Mouse (Mus musculus) monocyte, adult 5-6 weeks (primary cell): ENCODE results near the gene Stk38l. TPM values are rescaled to one million over a fixed set of nuclear protein-coding genes. Genes with fewer than 3 reads are reported as not detected.

Source experiments
- ATAC-seq: fragments of 153-309, 156-312 bp; replicated peaks from 2 replicates; pipeline ENCODE4 v1.8.0; 2017; ENCODE audit warnings: mild to moderate bottlenecking; ENCODE audit not compliant: low TSS enrichment, insufficient number of reproducible peaks, severe bottlenecking, poor library complexity, low FRiP score
- total RNA-seq: library from RNA; stranded (forward); fragments of 200-1000, 200-491, 200-594 nt; gene quantifications from 3 replicates; pipeline ENCODE4 v1.2.3, GENCODE M21; 2017

The Stk38l gene
- total RNA-seq: 11.4 to 19.1 TPM (median 18.1 TPM) in 3 replicates

DNA sequence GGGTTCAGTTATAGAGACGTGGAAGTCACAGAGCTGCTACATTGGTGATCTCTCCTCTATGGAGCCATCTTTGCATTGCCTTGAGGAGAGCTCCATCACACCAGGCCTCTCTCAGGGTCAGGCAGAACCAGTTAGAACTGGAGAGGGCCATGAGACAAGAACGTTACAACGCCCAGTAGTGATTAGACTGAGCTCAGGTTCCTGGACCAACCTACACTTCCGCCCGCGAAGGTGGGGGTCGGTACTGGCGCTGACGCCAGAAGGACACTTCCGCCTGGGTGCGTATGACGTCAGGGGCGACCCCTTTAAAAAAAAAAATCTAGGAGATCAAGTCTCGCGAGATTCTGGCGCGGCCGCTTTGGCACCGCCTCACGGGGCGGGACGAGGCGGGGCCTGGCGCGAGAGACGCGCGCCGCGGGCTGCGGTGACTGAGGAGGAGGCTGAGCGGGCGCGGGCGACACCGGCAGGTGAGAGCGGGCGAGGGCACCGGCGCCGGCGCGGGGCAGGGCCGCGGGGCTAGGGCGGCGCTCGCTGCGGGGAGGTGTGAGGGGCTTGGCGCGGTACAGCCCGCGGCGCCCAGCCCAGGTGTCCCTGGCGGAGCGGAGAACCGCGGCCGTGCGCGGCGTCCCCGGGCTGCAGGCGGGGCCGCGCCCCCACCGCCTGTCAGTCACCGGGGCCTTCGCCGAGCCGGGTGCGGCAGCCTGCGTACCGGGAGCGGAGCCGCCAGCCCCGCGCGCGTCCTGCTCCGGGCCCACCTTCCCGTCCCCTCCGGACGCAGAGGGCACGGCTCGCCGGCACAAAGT is at the start of gene Stk38l:
Stk38l (plus strand) TSS at position 415 of the 803 bp plus-strand sequence.
- ATAC-seq: peak; percentile 91

DNA sequence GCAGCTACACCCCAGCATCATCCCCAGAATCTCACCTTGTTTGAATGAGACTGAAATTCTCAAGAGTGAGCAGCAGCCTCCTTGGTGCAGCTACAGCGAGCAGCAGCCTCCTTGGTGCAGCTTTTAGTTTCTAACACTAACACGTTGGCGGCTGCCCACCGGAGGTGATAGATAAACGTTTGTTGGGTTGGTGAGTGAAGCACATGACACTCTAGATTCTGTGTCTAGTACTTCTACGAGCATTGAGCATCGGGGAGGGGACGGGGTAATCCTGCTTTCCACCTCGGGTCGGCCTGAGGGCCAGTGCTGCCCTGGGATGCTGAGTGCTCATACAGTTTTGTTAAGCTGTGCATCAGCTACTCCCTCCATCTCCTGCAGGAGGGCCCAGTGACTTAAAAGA is 47.9 kb upstream of the Stk38l start:
- ATAC-seq: no peak

GRCm38 (mm10) chr6:146678136-146679070 is 46.4 kb upstream of the Stk38l start:
- ATAC-seq: no peak

DNA sequence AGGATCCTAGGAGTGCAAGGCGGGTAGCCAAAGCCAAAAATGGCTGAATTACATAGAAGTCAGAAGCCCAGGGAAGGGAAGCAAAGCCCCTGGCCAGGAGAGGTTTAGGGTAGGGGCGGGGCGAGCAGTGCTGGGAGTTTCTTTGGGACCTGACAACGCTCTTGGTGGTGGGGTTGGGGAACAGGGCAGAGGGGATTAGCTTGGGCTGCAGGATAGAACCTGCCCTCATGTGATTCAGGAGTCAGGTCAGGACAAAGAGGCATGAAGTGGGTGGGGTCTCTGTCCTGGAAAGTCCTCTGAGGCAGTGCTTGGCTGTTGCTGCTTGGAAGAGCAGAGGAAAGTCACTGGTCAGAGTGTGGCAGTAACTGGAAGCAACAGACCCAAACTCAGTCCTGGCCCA is 40.9 kb upstream of the Stk38l start:
- no peak for ATAC-seq

DNA sequence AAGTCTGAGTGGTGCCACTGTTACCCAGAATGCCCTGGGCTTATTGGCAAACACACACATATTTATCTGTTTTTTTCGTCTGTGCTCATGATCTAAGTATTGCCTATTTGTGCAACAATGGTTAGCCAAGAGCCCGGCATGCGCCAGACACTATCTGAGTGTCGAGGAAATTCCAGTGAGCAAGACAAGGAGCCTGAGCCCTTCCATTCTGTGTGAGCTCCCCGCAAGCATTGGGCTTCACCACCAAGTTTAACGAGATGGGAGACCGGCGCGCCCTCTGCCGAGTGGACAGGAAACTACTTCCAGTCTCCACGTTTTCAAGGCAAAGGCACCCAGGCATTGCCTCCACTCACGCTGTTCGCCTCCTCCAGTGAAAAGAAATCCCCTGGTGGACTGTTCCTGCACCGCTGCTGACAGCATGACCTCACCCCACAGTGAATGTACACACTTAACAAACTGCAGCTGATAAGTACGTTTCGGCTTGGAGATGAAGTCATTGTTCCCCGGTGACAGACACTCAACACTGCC is 39.0 kb upstream of the Stk38l start:
- no peak; the same call in 1 of the 2 replicates for ATAC-seq

DNA sequence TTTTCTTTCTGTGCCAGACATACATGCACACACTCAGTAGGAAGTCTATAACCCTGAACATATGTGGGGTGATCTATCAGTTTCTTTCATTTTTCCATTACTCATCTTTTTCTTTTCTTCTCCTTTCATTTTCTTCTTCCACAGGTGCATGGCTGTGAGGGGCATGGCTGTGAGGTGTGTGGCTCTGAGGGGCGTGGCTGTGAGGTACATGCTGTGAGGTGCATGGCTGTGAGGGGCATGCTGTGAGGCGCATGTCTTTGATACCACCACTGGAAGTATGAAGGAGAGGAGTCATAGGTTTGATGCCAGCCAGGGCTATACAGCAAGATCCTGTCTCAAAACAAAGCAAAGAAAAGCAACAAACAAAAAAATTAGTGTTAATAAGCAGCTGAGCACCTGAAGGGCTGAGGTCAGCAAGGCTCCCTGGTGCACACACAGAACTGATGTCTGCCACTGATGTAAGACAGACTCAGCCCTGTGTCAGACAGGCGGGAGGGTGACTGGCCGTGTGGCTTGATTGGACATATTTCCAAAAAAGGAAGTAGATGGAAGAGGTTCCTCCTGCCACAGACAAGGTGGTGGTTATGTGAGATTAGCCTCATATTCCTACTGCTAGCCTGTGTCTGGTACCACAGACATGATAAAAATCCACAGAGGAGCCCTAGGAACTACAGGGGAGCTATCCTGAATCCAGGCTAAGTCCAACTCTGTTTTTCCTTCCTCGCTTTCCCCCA is 38.2 kb upstream of the Stk38l start:
- ATAC-seq: peak; percentile 92

GRCm38 (mm10) chr6:146688010-146688409 is 36.8 kb upstream of the Stk38l start:
- ATAC-seq: no peak

DNA sequence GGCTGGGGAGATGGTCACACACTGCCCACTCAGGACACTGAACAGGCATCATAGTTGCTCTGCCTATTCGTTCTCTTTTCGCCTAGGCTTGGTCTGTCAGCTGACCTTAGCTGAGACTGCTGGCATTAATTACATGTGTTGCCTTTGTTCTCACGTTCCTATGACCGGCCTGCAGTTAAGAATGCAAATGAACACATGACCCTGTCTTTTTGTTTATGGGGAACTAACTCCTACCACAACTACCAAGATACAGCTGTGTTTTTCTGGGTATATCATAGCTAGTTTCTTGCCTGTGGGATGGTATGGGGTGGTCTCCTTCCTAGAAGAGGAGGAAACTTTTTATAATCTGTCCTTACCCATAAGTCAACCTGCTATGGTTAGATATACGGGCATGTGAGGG is 35.9 kb upstream of the Stk38l start:
- ATAC-seq: no peak

DNA sequence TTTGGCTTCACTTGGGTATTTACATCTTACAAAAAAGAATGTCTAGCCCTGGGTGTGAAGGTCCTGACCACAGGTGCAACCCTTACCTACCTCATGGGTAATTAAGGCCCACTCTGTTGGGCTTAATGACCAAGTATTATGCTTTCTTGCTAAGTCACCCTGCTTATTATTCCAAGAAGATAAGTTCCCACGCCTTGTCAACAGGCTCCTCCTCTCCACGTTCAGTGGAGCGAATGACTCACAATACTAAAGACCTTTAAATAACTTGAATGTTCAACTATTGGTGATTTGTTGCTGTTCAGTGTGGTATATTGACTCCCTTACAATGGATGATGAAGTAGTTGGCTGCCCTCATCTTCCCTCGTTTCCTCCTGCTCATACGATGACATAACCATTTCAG is 27.0 kb upstream of the Stk38l start:
- ATAC-seq: no peak

GRCm38 (mm10) chr6:146698376-146698775 is 26.4 kb upstream of the Stk38l start:
- ATAC-seq: no peak

- ATAC-seq: no peak
Measured at GRCm38 (mm10) chr6:146700461-146700860, 24.3 kb upstream of the Stk38l start.

DNA sequence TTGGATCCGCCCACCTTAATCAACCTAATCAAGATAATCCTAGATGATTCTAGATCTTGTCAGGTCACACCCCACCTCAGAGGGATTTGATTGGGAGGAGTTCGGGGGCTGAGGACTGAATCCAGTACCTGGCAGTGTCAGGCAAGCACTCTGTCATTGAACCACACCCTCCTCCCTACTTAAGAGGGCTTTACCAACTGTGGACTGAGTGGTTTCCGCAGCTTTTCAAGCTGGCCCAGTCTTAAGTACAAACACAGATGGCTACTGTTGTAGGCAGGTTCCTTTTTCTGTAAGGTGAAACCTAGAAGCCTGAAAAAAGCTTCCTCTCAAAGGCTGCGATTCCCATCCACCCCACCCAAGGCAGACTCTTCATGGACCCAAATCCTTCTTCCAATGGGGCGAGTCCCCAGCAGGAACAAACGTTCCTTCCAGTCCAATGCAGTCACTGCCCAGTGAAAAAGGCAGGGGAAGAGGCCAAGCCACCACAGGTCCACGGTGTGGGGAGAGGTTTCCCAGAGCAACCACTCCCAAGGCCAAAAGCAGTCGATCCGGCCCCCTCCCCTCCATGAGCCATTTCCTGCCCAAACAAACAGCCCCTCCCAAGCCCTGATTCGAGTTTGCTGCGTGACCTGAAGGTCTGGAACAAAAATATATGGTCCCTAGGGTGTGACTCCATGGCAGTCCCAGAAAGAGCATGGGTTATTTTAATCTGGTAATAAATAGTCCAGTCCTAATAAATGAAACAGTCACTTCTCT is 22.5 kb upstream of the Stk38l start:
- ATAC-seq: no peak

DNA sequence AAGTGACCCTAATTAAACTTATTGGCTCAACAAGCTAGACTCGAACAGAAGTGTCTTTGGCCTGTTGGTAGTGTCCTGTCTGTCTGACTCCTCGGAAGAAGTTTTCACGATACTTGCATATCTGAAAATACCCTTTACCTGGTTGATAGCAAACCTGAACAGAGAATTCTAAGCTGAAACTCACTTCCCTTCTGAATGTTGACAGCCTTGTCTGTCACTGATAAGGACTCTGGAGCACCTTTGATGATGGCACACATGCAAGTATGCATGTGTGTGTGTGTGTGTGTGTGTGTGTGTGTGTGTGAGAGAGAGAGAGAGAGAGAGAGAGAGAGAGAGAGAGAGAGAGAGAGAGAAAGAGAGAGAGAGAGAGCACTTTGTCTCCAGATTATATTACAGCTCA is 21.4 kb upstream of the Stk38l start:
- ATAC-seq: no peak

- no peak for ATAC-seq
Measured at GRCm38 (mm10) chr6:146705631-146706030, 19.2 kb upstream of the Stk38l start.

DNA sequence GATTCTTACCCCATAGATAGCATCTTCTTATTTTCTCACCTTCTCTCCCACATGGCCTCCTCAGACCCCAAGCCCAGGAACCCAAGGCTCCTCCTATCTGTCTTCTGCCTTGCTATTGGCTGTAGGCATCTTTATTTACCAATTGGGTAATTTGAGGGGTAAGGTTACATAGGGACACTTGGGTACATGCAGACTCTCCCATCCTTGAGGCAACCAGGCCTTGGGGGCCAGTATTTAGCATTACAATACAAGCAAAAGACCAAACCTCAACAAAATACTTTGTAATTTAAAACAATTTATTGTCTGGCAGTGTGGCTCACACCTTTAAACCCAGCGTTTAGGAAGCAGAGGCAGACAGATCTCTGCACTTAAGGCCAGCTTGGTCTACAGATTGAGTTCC is 5.2 kb upstream of the Stk38l start:
- no peak for ATAC-seq

DNA sequence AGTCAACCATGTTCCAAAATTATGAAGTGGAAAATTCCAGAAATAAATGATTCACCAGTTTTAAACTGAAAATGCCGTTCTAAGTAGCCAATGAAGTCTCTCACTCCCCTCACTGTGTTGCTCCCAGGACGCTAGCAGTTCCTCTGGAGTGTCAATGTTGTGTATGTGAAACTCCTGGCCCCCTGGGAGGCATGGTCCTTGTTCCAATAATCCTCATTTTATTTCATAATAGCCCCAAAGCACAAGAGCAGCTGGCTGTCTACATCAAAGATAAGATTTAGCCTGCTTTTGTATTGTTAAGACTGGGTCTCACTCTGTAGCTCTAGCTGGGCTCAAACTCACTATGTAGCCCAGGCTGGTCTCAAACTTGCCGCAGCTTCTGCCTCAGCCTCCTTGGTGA is 990 bp upstream of the Stk38l start:
- no peak for ATAC-seq

- ATAC-seq: peak; percentile 31; the same call in 1 of the 2 replicates
Measured at GRCm38 (mm10) chr6:146725384-146725791, 593 bp downstream of the Stk38l start.

GRCm38 (mm10) chr6:146731031-146731430 is 6.2 kb downstream of the Stk38l start:
- no peak for ATAC-seq
